In genomic region chr16:5478970-5479369, GRCm38 (mm10) we compare ENCODE assay signal across 22 mouse cellular contexts.
DNase-seq lines count a peak whose midpoint lies in the region; ATAC-seq and TF ChIP-seq lines count a peak whose summit lies in the region.
"Had no signal": no experiment of that assay in that cellular context is flagged by ENCODE, and none has a peak within 500 bp of the region (broad histone marks: within the 10 kb centered on the region; RNA-seq: fewer than 3 reads in every experiment).

No protein-coding gene starts in this region.

- peak; percentile 29 for DNase-seq in kidney, adult 9 months
- no peak for DNase-seq in kidney, postnatal 25 days
- DNase-seq in kidney, postnatal 14 days: no peak
- peak; percentile 7 for DNase-seq in kidney, postnatal 0 days (ENCODE audit: low spot score)
- DNase-seq in kidney, postnatal 4 days: no peak
- DNase-seq: adrenal gland, adult 2 months; adrenal gland, postnatal 10 days; adrenal gland, postnatal 25 days; cerebellum, adult 11 months; cerebellum, adult 18-20 months; cerebellum, adult 8-10 months; cerebellum, adult 9-11 months; cerebellum, postnatal 14 days; cerebellum, postnatal 36 days; embryo, embryonic 11 days had no signal

- no peak for TF ChIP-seq CTCF in kidney, postnatal 0 days (IDR thresholded peaks at IDR 0.05; ENCODE audit: low read depth)

- H3K27me3 ChIP-seq in kidney, embryonic 15.5 days: peaks cover 4% of the 10 kb centered on the region; the same call in 1 of the 2 replicates
- H3K27me3 ChIP-seq in kidney, postnatal 0 days (ENCODE audit: insufficient read depth, low read length): no peaks in the 10 kb centered on the region
- H3K27me3 ChIP-seq: embryonic facial prominence, embryonic 15.5 days had no signal

- H3K9me3 ChIP-seq in kidney, embryonic 15.5 days (replicated peaks): no peaks in the 10 kb centered on the region
- H3K9me3 ChIP-seq in kidney, postnatal 0 days (replicated peaks; ENCODE audit: low read length): no peaks in the 10 kb centered on the region
- H3K9me3 ChIP-seq: embryonic facial prominence, embryonic 13.5 days; embryonic facial prominence, embryonic 15.5 days; forebrain, embryonic 10.5 days; forebrain, embryonic 12.5 days had no signal

- peak; percentile 84 for ATAC-seq in kidney, embryonic 15.5 days (replicated peaks; ENCODE audit: low FRiP score)
- peak; percentile 65 for ATAC-seq in kidney, postnatal 0 days (replicated peaks; ENCODE audit: low FRiP score, low read depth)
- ATAC-seq: forebrain, embryonic 14.5 days had no signal

- H3K27ac ChIP-seq in kidney, embryonic 15.5 days: peak overlapping the region; percentile 9; the same call in 1 of the 2 replicates
- H3K27ac ChIP-seq in kidney, postnatal 0 days: no peak overlapping the region
- H3K27ac ChIP-seq: embryonic facial prominence, embryonic 13.5 days; embryonic facial prominence, embryonic 15.5 days; forebrain, embryonic 10.5 days; forebrain, embryonic 12.5 days had no signal

- peaks cover 6% of the 10 kb centered on the region for H3K4me1 ChIP-seq in kidney, embryonic 15.5 days
- no peaks in the 10 kb centered on the region for H3K4me1 ChIP-seq in kidney, postnatal 0 days (replicated peaks; ENCODE audit: insufficient read depth, low read length)

- no peaks in the 10 kb centered on the region for H3K36me3 ChIP-seq in kidney, embryonic 15.5 days
- no peaks in the 10 kb centered on the region for H3K36me3 ChIP-seq in kidney, postnatal 0 days (ENCODE audit: insufficient read depth, low read length)
- H3K36me3 ChIP-seq: embryonic facial prominence, embryonic 13.5 days; embryonic facial prominence, embryonic 15.5 days; forebrain, embryonic 10.5 days; forebrain, embryonic 12.5 days had no signal

- H3K9ac ChIP-seq in kidney, embryonic 15.5 days: no peak overlapping the region
- H3K9ac ChIP-seq in kidney, postnatal 0 days (ENCODE audit: low read depth, low read length): no peak overlapping the region
- H3K9ac ChIP-seq: embryonic facial prominence, embryonic 13.5 days; embryonic facial prominence, embryonic 15.5 days; forebrain, embryonic 12.5 days had no signal

- H3K4me3 ChIP-seq in kidney, embryonic 15.5 days (replicated peaks): no peak overlapping the region
- H3K4me3 ChIP-seq in kidney, postnatal 0 days (replicated peaks; ENCODE audit: low read depth, low read length): no peak overlapping the region
- H3K4me3 ChIP-seq: embryonic facial prominence, embryonic 13.5 days; embryonic facial prominence, embryonic 15.5 days; erythroblast, embryonic 14.5 days; forebrain, embryonic 10.5 days; forebrain, embryonic 12.5 days had no signal

- H3K4me2 ChIP-seq in kidney, embryonic 15.5 days: no peak overlapping the region
- no peak overlapping the region for H3K4me2 ChIP-seq in kidney, postnatal 0 days (ENCODE audit: low read length)
- H3K4me2 ChIP-seq: embryonic facial prominence, embryonic 13.5 days; embryonic facial prominence, embryonic 15.5 days; forebrain, embryonic 12.5 days had no signal

Comparison
In these comparisons a context has a peak if more than half of its experiments do, and no peak if none do; other contexts are left out.
1. DNase-seq: peak in kidney, adult 9 months (single experiment) and kidney, postnatal 0 days (single experiment); none in kidney, postnatal 25 days (0 of 2), kidney, postnatal 14 days (single experiment) and kidney, postnatal 4 days (0 of 2).